Mouse (Mus musculus): ENCODE measurements around the gene Nudt2. TPM values are rescaled to one million over a fixed set of nuclear protein-coding genes. Genes with fewer than 3 reads are reported as not detected.

The Nudt2 gene
- polyA plus RNA-seq, 1 experiment: 0.55 TPM

GRCm38 (mm10) chr4:41523839-41524238, 58.9 kb downstream of the Nudt2 start:
- TF ChIP-seq GATA1 (IDR thresholded peaks at IDR 0.05; ENCODE audit: low read length) (no peak), TAL1 (IDR thresholded peaks at IDR 0.05; ENCODE audit: low read length) (no peak)
- H3K27me3 ChIP-seq (ENCODE audit: control insufficient read depth): peaks cover 2% of the 10 kb centered on the region
- H3K9me3 ChIP-seq (ENCODE audit: control insufficient read depth, low read length): no peaks in the 10 kb centered on the region
- H3K4me3 ChIP-seq (replicated peaks): no peak overlapping the region
- H3K4me1 ChIP-seq (ENCODE audit: control insufficient read depth): no peaks in the 10 kb centered on the region
- no peaks in the 10 kb centered on the region for H3K36me3 ChIP-seq (ENCODE audit: control insufficient read depth)

GRCm38 (mm10) chr4:41524829-41525228, 59.9 kb downstream of the Nudt2 start:
- TF ChIP-seq GATA1 (IDR thresholded peaks at IDR 0.05; ENCODE audit: low read length): no peak
- no peak for TF ChIP-seq TAL1 (IDR thresholded peaks at IDR 0.05; ENCODE audit: low read length)
- no peaks in the 10 kb centered on the region for H3K9me3 ChIP-seq (ENCODE audit: control insufficient read depth, low read length)
- no peak overlapping the region for H3K4me3 ChIP-seq (replicated peaks)
- H3K36me3 ChIP-seq (ENCODE audit: control insufficient read depth): no peaks in the 10 kb centered on the region
- no peaks in the 10 kb centered on the region for H3K4me1 ChIP-seq (ENCODE audit: control insufficient read depth)
- H3K27me3 ChIP-seq (ENCODE audit: control insufficient read depth): peaks cover 2% of the 10 kb centered on the region

- H3K27me3 ChIP-seq (ENCODE audit: control insufficient read depth): no peaks in the 10 kb centered on the region; the same call in 1 of the 2 replicates
- H3K36me3 ChIP-seq (ENCODE audit: control insufficient read depth): no peaks in the 10 kb centered on the region
- H3K9me3 ChIP-seq (ENCODE audit: control insufficient read depth, low read length): no peaks in the 10 kb centered on the region
- TF ChIP-seq TAL1 (IDR thresholded peaks at IDR 0.05; ENCODE audit: low read length) (no peak), GATA1 (IDR thresholded peaks at IDR 0.05; ENCODE audit: low read length) (no peak)
- H3K4me3 ChIP-seq (replicated peaks): no peak overlapping the region
- H3K4me1 ChIP-seq (ENCODE audit: control insufficient read depth): no peaks in the 10 kb centered on the region
These were observed 61.6 kb downstream of the Nudt2 start for GRCm38 (mm10) chr4:41526553-41526952.

GRCm38 (mm10) chr4:41527076-41527475, 62.1 kb downstream of the Nudt2 start:
- H3K27me3 ChIP-seq (ENCODE audit: control insufficient read depth): no peaks in the 10 kb centered on the region; the same call in 1 of the 2 replicates
- TF ChIP-seq TAL1 (IDR thresholded peaks at IDR 0.05; ENCODE audit: low read length): no peak
- no peak for TF ChIP-seq GATA1 (IDR thresholded peaks at IDR 0.05; ENCODE audit: low read length)
- H3K4me3 ChIP-seq (replicated peaks): no peak overlapping the region
- no peaks in the 10 kb centered on the region for H3K4me1 ChIP-seq (ENCODE audit: control insufficient read depth)
- H3K9me3 ChIP-seq (ENCODE audit: control insufficient read depth, low read length): no peaks in the 10 kb centered on the region
- H3K36me3 ChIP-seq (ENCODE audit: control insufficient read depth): no peaks in the 10 kb centered on the region

- H3K36me3 ChIP-seq (ENCODE audit: control insufficient read depth): no peaks in the 10 kb centered on the region
- no peaks in the 10 kb centered on the region; the same call in 1 of the 2 replicates for H3K27me3 ChIP-seq (ENCODE audit: control insufficient read depth)
- no peak overlapping the region for H3K4me3 ChIP-seq (replicated peaks)
- TF ChIP-seq GATA1 (IDR thresholded peaks at IDR 0.05; ENCODE audit: low read length) (no peak), TAL1 (IDR thresholded peaks at IDR 0.05; ENCODE audit: low read length) (no peak)
- no peaks in the 10 kb centered on the region for H3K9me3 ChIP-seq (ENCODE audit: control insufficient read depth, low read length)
- no peaks in the 10 kb centered on the region for H3K4me1 ChIP-seq (ENCODE audit: control insufficient read depth)
These were observed 63.0 kb downstream of the Nudt2 start for GRCm38 (mm10) chr4:41527996-41528395.

Other genes starting within 250 kb of the Nudt2 start
- 60.5 and 63.9 TPM in 2 replicates for gene Ubap2, start 190.0 kb upstream of the Nudt2 start, polyA plus RNA-seq (2012)
- gene Dcaf12, start 150.3 kb upstream of the Nudt2 start, polyA plus RNA-seq (2012): 14.1 and 15.2 TPM in 2 replicates
- gene Ubap1, start 116.2 kb upstream of the Nudt2 start, polyA plus RNA-seq (2012): 7.0 and 7.3 TPM in 2 replicates
- gene Kif24, start 264 bp upstream of the Nudt2 start, polyA plus RNA-seq (2012): 0.38 and 1.3 TPM in 2 replicates
- gene AI464131, start 37.9 kb downstream of the Nudt2 start, polyA plus RNA-seq (2012): not detected in 2 replicates
- gene 1110017D15Rik, start 52.2 kb downstream of the Nudt2 start, polyA plus RNA-seq (2012): 0.11 TPM in 1 of 2 replicates, not detected in the other
- 0.14 and 0.16 TPM in 2 replicates for gene Fam219a, start 104.4 kb downstream of the Nudt2 start, polyA plus RNA-seq (2012)
- gene Dnaic1, start 104.6 kb downstream of the Nudt2 start, polyA plus RNA-seq (2012): not detected in 2 replicates
- gene Enho, start 175.2 kb downstream of the Nudt2 start, polyA plus RNA-seq (2012): 0.04 TPM in 1 of 2 replicates, not detected in the other
- not detected in 2 replicates for gene Cntfr, start 231.9 kb downstream of the Nudt2 start, polyA plus RNA-seq (2012)
- gene Il11ra1, start 234.8 kb downstream of the Nudt2 start, polyA plus RNA-seq (2012): 0.14 and 0.17 TPM in 2 replicates
- 7.5 and 11.4 TPM in 2 replicates for gene Rpp25l, start 248.4 kb downstream of the Nudt2 start, polyA plus RNA-seq (2012)

Measured in erythroblast, embryonic 14.5 days (primary cell).